Mouse (Mus musculus) layer of hippocampus, postnatal 14 days (tissue): ENCODE measurements at regions not wholly inside any gene's neighbourhood (a gene's known extent, or its start where the extent isn't known, plus 50 kb on each side); places are given as distances from the start of the nearest gene placed in this dataset.
A peak's percentile ranks its signal among the peaks of the same experiment; 100 is the strongest.

Source experiments
- DNase-seq, 2 experiments: peaks; one replicate each; pipeline ENCODE4 v3.0.0; 2021 to 2022; ENCODE audit warnings: low spot score in 2 of 2, mixed read lengths in 1 of 2

DNA sequence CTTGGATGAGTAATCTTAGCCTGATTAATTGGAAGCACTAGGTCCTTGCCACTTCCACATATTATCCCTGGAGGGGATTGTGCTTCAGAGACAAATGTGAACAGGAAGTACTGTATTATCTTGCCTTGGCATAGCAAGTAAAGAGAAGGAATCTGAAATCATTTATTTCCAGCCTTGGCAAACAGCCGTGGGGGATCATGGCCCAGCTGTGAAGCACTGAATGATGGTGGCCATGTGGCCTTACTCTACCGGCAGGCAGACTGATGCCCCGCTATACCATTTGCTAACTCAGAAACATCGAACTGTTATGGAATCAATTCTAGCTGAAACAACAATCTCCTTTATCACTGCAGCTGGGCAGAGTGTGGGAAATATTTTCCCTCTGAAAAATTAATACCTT is 345.3 kb downstream of the Zfp619 start:
- no peak for DNase-seq

DNA sequence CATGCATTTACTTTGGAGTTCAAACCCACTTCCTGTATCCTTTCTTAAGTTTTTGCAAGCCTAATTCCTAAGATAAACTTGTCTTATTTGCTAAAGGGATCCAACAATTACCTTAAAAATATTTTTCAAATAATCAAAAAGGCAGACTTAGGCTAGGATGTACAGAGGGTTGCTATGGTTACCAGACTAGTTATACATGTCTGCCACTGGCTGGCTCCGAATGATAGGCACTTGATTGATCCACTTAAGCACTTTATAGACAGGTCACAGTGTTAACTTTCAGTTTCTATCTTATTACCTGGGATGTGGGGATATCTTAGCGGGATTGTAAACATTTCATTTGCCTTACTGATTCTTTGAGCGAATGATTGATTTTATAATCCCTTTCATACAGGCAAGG is 346.6 kb downstream of the Zfp619 start:
- no peak for DNase-seq

GRCm38 (mm10) chr7:39864781-39865180 is 347.2 kb downstream of the Zfp619 start:
- no peak for DNase-seq

DNA sequence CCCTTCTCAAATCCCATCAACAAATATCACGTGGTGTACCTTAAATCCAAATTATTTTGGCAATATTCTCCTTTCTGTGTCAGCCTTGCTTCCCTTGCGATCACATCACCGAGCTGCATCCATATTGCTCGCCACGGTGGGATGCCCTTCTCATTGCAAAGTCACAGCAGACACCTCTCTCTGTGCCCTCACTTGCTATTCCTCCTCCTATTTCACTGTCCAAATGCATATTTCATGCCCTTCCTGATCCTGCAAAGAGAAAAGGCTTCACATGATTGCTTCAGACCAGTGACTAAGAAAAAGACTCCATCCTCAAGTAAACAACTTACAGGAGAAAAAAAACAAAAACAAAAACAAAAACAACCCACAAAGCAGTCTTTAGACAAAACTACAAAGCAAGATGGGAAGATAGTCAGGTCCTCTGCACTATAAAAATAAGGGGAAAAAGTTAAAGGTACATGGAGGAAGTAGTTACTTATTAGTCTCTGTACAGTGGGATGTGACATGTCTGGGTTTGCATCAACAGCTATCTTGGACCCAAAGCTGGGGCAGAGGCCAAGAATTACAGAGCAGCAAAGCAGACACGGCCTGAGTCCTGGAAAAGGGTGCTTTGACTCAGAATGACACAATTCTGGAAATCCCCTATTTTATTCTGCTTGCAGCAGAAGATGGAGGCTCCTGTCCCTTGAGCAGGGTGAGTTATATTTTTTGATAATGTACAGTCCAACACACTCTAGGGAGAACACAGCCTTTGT is 349.3 kb downstream of the Zfp619 start:
- no peak for DNase-seq

GRCm38 (mm10) chr7:39867451-39867850 is 349.9 kb downstream of the Zfp619 start:
- no peak for DNase-seq

GRCm38 (mm10) chr7:39882113-39882512 is 364.5 kb downstream of the Zfp619 start:
- DNase-seq, result no peak

DNA sequence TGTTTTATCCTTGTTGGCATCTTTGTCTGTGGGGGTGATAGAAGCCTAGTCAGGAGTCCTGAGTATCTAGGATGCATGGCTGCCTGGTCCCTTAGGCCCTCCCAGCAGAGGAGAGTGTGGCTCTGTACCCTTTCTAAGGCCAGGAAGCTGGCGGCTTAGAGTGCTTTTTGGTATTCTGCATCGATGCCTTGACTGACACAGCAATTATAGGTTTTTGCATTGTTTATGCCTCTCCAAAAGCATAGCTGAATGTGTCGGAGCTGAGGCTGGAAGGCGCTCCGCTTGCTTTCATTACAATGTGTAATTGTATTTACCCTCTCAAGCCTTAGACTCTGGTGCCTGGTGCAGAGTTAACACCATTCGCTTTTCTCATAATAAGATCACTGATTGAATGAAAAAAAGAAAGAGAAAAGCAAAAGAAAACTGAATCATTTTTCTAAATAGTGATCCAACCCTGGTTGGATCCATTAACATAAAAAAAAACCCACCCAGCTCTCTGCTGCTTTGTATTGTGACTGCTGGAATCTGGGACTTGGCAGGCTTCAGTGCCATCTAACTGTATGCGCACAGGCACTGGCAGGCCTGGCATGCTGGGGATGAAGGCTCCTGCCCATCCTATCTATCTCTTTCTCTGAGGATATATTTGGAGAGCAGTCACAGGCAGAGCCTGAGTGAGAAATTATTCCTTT is 376.8 kb downstream of the Zfp619 start:
- DNase-seq, result peak in 1 of 2 experiments; percentile 13

DNA sequence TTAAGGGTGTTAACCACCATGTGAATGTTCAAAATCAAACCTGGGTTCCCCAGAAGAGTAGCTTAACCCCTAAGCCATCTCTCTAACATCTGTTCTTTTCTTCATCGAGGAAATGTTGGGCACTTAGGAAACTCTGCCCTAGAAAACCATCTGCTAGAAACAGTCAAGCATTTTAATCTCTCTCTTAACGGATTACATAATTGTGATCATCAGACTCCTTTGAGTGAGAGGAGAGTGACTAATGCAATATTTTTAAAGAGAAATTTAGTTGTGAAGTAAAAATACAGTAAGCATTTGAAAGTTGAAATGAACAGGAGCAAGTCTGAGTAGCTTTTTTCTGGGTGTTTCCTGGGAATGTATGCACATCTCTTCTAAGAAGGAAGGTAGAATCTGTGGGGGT is 379.4 kb downstream of the Zfp619 start:
- DNase-seq, result peak in 1 of 2 experiments; percentile 7

- DNase-seq, result no peak
Measured at GRCm38 (mm10) chr7:39898268-39898667, 380.7 kb downstream of the Zfp619 start.

DNA sequence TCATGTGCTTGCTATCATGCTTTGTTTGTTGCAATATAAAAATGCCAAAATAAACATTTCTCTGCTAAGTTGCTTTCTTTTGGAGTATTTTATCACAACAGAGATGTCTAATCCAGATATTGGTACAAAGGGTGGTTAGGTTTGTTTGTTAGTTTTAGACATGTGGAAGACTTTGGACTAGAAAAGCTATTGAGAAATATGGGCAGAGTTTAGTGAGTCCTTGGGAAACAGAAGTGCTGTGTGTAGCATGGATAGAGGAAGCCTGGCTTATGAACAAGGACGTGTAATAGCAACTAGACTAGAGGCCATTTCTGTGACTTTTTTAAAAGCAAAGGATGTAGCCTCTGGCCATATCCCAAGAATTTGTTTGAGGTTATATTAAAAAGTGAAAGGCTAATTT is 416.4 kb downstream of the Zfp619 start:
- DNase-seq, result no peak

- DNase-seq, result no peak
Measured at GRCm38 (mm10) chr7:39937262-39937661, 419.7 kb downstream of the Zfp619 start.

DNA sequence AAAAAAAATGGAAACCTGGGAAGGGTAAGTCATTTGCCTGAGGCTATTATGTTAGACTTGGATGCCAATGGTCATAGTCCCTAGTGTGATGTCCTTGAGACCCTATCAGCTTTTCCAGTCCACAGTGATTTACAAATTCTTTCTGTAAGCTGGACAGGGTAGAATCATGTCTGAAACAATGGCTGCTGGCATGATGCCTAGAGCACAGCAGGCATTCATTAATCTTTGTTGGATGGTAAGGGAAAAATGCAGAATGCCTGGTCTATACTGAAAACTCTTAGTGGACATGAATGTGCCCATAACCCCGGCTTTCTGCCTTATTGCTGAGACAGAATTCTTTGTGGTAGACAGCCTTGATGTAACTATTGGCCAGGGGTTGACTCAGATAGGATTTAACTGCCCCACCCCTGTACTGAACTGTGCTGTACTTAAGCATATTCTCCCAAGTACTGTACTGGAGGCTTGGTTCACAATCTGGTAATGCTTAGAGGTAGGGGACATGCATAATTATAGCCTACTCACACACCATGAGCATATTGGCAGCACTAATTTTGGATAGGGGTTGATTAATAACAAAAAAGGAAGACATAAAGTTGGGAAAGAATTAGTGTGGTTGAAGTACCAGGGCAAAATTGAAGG is 424.8 kb downstream of the Zfp619 start:
- no peak for DNase-seq

GRCm38 (mm10) chr7:39954110-39954509 is 436.5 kb downstream of the Zfp619 start:
- DNase-seq, result peak; percentile 16 to 17

GRCm38 (mm10) chr7:39954931-39955330 is 437.4 kb downstream of the Zfp619 start:
- DNase-seq, result no peak

- no peak for DNase-seq
Measured at GRCm38 (mm10) chr7:39978121-39978520, 460.6 kb downstream of the Zfp619 start.

DNA sequence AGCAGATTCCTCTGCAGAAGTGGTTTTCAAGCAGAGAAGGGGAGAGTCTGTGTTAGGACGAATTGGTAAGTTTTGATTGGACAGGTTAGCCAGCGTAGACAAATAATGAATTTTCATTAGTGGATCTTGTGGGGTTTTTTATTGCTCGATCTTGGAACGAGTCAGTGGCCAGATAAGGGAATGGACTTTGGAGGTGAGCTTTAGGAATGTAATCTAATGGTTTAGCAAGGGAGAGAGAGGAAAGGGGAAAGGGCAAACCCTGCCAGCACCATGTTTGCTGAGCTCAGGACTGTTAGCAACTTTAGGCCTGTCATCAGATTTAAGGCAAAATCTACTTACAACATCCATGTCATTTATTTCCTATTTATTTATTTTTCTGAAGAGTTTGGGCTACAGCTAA is 464.1 kb downstream of the Zfp619 start:
- no peak for DNase-seq
